Mouse (Mus musculus) heart, adult 2 months (tissue): ENCODE data around the gene Tbccd1.

Experiments
- CTCF ChIP-seq: fragments of 200-600 bp; IDR thresholded peaks from 2 replicates; pipeline ENCODE4 v1.8.1; 2022; ENCODE audit warnings: antibody characterized with exemption, mild to moderate bottlenecking, moderate library complexity
- POLR2A ChIP-seq: fragments of 200-500 bp; IDR thresholded peaks from 2 replicates; pipeline ENCODE4 v1.6.1; 2011; ENCODE audit warnings: mild to moderate bottlenecking, low read depth, low read length, control low read depth; ENCODE audit not compliant: insufficient read depth

DNA sequence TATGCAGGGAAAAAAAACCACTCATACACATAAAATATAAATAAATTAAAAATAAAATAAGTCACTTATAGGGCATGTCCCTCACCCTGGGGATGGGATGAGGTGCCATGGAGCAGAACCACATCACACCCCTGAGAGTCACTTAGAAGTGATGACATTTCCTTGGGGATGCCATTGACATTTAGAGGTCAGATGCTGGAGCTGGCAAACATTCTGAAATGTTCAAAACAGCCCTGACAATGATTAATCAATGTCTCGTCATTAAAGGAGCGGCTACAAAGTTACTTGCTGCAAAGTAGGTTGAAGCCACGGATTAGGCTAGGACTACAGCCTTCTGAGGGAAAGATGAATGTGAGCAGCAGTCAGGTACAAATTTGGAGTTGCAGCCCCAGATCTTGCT, 43.9 kb upstream of the Tbccd1 start:
- TF ChIP-seq CTCF = no peak
- TF ChIP-seq POLR2A = no peak
